Mouse (Mus musculus): Measurements from ENCODE around the gene Esp31.

Esp31 gene

GRCm38 (mm10) chr17:38639147-38639546 lies at the start of gene Esp31:
TSS of gene Esp31 (plus strand) at chr17:38639447.
- in situ Hi-C loops (cut with MboI; ENCODE audit: low sequenced_read_pairs) = no loop called here

Data from CH12F3 (cell line).